Mouse (Mus musculus): ENCODE data around the gene Fancc.

GRCm38 (mm10) chr13:63245812-63246211, 251.3 kb downstream of the Fancc start:
- TF ChIP-seq CTCF (IDR thresholded peaks at IDR 0.05; ENCODE audit: low read depth) (no peak), EP300 (IDR thresholded peaks at IDR 0.05; ENCODE audit: low read depth) (no peak)
